Mouse (Mus musculus): ENCODE measurements at regions not wholly inside any gene's neighbourhood (a gene's known extent, or its start where the extent isn't known, plus 50 kb on each side); places are given as distances from the start of the nearest gene placed in this dataset.
"Not testable (repeated sequence)": the region's sequence is repeated elsewhere in the genome, so short reads cannot be mapped to it uniquely, and the experiment has no call there.

DNA sequence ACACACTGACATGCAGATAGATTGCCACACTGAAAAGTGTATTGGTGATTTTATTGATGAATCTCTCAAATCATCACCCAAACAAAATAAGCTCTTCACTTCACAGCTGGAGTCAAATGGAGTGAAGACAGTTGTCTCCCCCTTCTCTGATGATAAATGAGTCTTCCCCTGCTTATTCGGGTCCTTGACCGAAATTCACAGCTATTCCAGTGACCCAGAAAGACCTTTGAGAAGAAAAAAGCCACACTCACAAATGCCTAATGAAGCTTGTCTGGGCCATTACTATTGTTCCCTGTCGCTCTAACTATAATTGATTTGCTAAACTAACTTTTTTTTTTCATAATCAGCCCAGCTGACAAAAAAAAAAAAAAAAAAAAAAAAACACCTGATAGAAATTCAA is 154.8 kb downstream of the Mat2b start:
- Histone ChIP-seq H3K4me3 (ENCODE audit: low read depth, low read length) (no peak overlapping the region), H3K27me3 (ENCODE audit: control insufficient read depth, insufficient read depth, low read length) (no peaks in the 10 kb centered on the region), H3K9ac (ENCODE audit: low read length) (no peak overlapping the region), H3K36me3 (ENCODE audit: control insufficient read depth, insufficient read depth, low read length) (no peaks in the 10 kb centered on the region), H3K9me3 (ENCODE audit: control insufficient read depth, low read length) (no peaks in the 10 kb centered on the region), H3K27ac (ENCODE audit: low read depth, low read length) (no peak overlapping the region), H3K4me1 (ENCODE audit: control insufficient read depth, insufficient read depth, low read length) (peaks cover 2% of the 10 kb centered on the region; the same call in 1 of the 2 replicates), H3K4me2 (no peak overlapping the region)
- 18% methylated on average over 3 of the region's 3 CpGs for WGBS
- ATAC-seq (ENCODE audit: low FRiP score): no peak
- no peak for DNase-seq (ENCODE audit: low spot score, missing footprints)

GRCm38 (mm10) chr11:40539776-40540175 is 155.2 kb downstream of the Mat2b start:
- WGBS: 55% methylated on average over 11 of the region's 11 CpGs
- no peak for DNase-seq (ENCODE audit: low spot score, missing footprints)
- peak; percentile 50; the same call in 1 of the 2 replicates for ATAC-seq (ENCODE audit: low FRiP score)

DNA sequence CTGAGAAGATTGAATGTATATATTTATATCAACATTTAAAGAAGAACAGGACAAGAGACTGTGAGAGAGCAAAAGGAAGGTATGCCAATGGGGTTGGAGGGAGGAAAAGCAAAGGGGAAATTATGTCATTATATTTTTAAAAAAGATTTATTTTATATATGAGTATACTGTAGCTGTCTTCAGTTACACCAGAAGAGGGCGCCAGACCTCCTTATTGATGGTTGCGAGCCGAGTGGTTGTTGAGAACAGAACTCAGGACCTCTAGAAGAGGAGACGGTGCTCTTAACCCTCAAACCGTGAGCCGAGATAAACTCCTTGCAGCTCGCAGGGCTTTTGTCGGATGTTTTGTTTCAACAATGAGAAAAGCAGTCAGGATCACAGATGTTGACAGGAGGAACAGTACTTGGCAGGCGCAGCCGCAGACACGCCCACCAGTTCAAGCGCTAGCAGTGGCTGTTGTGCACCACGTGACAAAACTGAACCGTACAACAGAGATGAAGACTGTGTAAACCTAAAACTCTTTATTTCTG is 158.7 kb downstream of the Mat2b start:
- Histone ChIP-seq H3K4me1 (ENCODE audit: control insufficient read depth, insufficient read depth, low read length) (peaks cover 2% of the 10 kb centered on the region; the same call in 1 of the 2 replicates), H3K27me3 (ENCODE audit: control insufficient read depth, insufficient read depth, low read length) (no peaks in the 10 kb centered on the region), H3K4me3 (ENCODE audit: low read depth, low read length) (no peak overlapping the region), H3K27ac (ENCODE audit: low read depth, low read length) (no peak overlapping the region), H3K9ac (ENCODE audit: low read length) (no peak overlapping the region), H3K9me3 (ENCODE audit: control insufficient read depth, low read length) (no peaks in the 10 kb centered on the region), H3K36me3 (ENCODE audit: control insufficient read depth, insufficient read depth, low read length) (no peaks in the 10 kb centered on the region), H3K4me2 (no peak overlapping the region)
- no peak for DNase-seq (ENCODE audit: low spot score, missing footprints)
- 86% methylated on average over 14 of the region's 14 CpGs for WGBS
- no peak for ATAC-seq (ENCODE audit: low FRiP score)

More at GRCm38 (mm10) chr11:40539776-40540175, 155.2 kb downstream of the Mat2b start:
- Histone ChIP-seq H3K4me3 (ENCODE audit: low read depth, low read length) (no peak overlapping the region), H3K36me3 (ENCODE audit: control insufficient read depth, insufficient read depth, low read length) (no peaks in the 10 kb centered on the region), H3K9me3 (ENCODE audit: control insufficient read depth, low read length) (no peaks in the 10 kb centered on the region), H3K4me2 (no peak overlapping the region), H3K4me1 (ENCODE audit: control insufficient read depth, insufficient read depth, low read length) (peaks cover 2% of the 10 kb centered on the region; the same call in 1 of the 2 replicates), H3K27ac (ENCODE audit: low read depth, low read length) (no peak overlapping the region), H3K9ac (ENCODE audit: low read length) (no peak overlapping the region), H3K27me3 (ENCODE audit: control insufficient read depth, insufficient read depth, low read length) (no peaks in the 10 kb centered on the region)

GRCm38 (mm10) chr11:40510325-40511239 is 184.4 kb downstream of the Mat2b start:
- Histone ChIP-seq H3K4me3 (ENCODE audit: low read depth, low read length) (no peak overlapping the region), H3K9ac (ENCODE audit: low read length) (no peak overlapping the region), H3K4me2 (no peak overlapping the region), H3K4me1 (ENCODE audit: control insufficient read depth, insufficient read depth, low read length) (0 out of 2 replicates have a peak, but pooled peaks cover 2% of the 10 kb centered on the region), H3K27ac (ENCODE audit: low read depth, low read length) (no peak overlapping the region), H3K36me3 (ENCODE audit: control insufficient read depth, insufficient read depth, low read length) (no peaks in the 10 kb centered on the region), H3K27me3 (ENCODE audit: control insufficient read depth, insufficient read depth, low read length) (no peaks in the 10 kb centered on the region), H3K9me3 (ENCODE audit: control insufficient read depth, low read length) (no peaks in the 10 kb centered on the region)
- ATAC-seq (ENCODE audit: low FRiP score): peak; percentile 95
- 72% methylated on average over 10 of the region's 10 CpGs for WGBS
- DNase-seq (ENCODE audit: low spot score, missing footprints): peak; percentile 84

DNA sequence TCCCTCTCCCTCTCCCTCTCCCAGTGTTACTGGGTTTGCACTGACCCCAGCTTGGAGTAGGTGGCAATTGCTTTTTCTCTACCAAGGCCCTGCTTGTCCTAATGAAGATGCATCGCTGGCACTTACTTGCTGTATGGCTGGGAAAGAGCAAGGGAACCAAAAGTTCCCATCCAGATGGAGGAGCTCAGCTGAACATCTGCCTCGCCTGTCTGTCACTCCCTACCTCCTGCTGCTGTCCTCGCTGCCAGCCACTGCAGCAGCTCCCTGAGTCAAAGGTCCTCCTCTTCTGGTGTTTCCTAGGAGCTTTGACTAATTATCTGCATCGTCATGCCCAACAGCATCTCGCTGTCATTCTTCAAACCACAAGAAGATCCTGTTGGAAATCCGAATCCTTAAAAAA is 203.4 kb downstream of the Mat2b start:
- no peak overlapping the region for H3K27ac ChIP-seq (ENCODE audit: low read depth, low read length)
- H3K4me2 ChIP-seq: no peak overlapping the region
- H3K4me3 ChIP-seq (ENCODE audit: low read depth, low read length): no peak overlapping the region
- no peak for ATAC-seq (ENCODE audit: low FRiP score)
- no peaks in the 10 kb centered on the region for H3K9me3 ChIP-seq (ENCODE audit: control insufficient read depth, low read length)
- 40% methylated on average over 6 of the region's 6 CpGs for WGBS
- no peaks in the 10 kb centered on the region for H3K27me3 ChIP-seq (ENCODE audit: control insufficient read depth, insufficient read depth, low read length)
- no peaks in the 10 kb centered on the region for H3K36me3 ChIP-seq (ENCODE audit: control insufficient read depth, insufficient read depth, low read length)
- H3K9ac ChIP-seq (ENCODE audit: low read length): no peak overlapping the region
- no peaks in the 10 kb centered on the region for H3K4me1 ChIP-seq (ENCODE audit: control insufficient read depth, insufficient read depth, low read length)
- DNase-seq (ENCODE audit: low spot score, missing footprints): no peak

- not testable (repeated sequence) for H3K27ac ChIP-seq (ENCODE audit: low read depth, low read length); H3K27me3 ChIP-seq (ENCODE audit: control insufficient read depth, insufficient read depth, low read length); H3K36me3 ChIP-seq (ENCODE audit: control insufficient read depth, insufficient read depth, low read length); H3K4me1 ChIP-seq (ENCODE audit: control insufficient read depth, insufficient read depth, low read length); H3K4me3 ChIP-seq (ENCODE audit: low read depth, low read length); H3K9ac ChIP-seq (ENCODE audit: low read length); ATAC-seq (ENCODE audit: low FRiP score); H3K4me2 ChIP-seq; DNase-seq (ENCODE audit: low spot score, missing footprints); H3K9me3 ChIP-seq (ENCODE audit: control insufficient read depth, low read length)
- 15% methylated on average over 6 of the region's 6 CpGs for whole genome bisulfite sequencing
These were observed 216.8 kb downstream of the Mat2b start for GRCm38 (mm10) chr11:40478171-40478570.

GRCm38 (mm10) chr11:40477294-40477693 is 217.7 kb downstream of the Mat2b start:
- ATAC-seq (ENCODE audit: low FRiP score): no peak
- Histone ChIP-seq H3K27me3 (ENCODE audit: control insufficient read depth, insufficient read depth, low read length) (no peaks in the 10 kb centered on the region), H3K4me3 (ENCODE audit: low read depth, low read length) (no peak overlapping the region), H3K4me1 (ENCODE audit: control insufficient read depth, insufficient read depth, low read length) (no peaks in the 10 kb centered on the region), H3K9ac (ENCODE audit: low read length) (no peak overlapping the region), H3K36me3 (ENCODE audit: control insufficient read depth, insufficient read depth, low read length) (no peaks in the 10 kb centered on the region), H3K27ac (ENCODE audit: low read depth, low read length) (no peak overlapping the region), H3K9me3 (ENCODE audit: control insufficient read depth, low read length) (no peaks in the 10 kb centered on the region), H3K4me2 (no peak overlapping the region)
- peak; percentile 76 for DNase-seq (ENCODE audit: low spot score, missing footprints)
- 22% methylated on average over 7 of the region's 7 CpGs for WGBS

GRCm38 (mm10) chr11:40469080-40469705 is 225.8 kb downstream of the Mat2b start:
- Histone ChIP-seq H3K9ac (ENCODE audit: low read length) (no peak overlapping the region), H3K9me3 (ENCODE audit: control insufficient read depth, low read length) (no peaks in the 10 kb centered on the region), H3K27me3 (ENCODE audit: control insufficient read depth, insufficient read depth, low read length) (no peaks in the 10 kb centered on the region), H3K36me3 (ENCODE audit: control insufficient read depth, insufficient read depth, low read length) (no peaks in the 10 kb centered on the region), H3K4me3 (ENCODE audit: low read depth, low read length) (no peak overlapping the region), H3K27ac (ENCODE audit: low read depth, low read length) (no peak overlapping the region), H3K4me2 (no peak overlapping the region), H3K4me1 (ENCODE audit: control insufficient read depth, insufficient read depth, low read length) (no peaks in the 10 kb centered on the region)
- WGBS: 18% methylated on average over 6 of the region's 6 CpGs
- peak; percentile 87 for ATAC-seq (ENCODE audit: low FRiP score)
- peak; percentile 91 for DNase-seq (ENCODE audit: low spot score, missing footprints)

DNA sequence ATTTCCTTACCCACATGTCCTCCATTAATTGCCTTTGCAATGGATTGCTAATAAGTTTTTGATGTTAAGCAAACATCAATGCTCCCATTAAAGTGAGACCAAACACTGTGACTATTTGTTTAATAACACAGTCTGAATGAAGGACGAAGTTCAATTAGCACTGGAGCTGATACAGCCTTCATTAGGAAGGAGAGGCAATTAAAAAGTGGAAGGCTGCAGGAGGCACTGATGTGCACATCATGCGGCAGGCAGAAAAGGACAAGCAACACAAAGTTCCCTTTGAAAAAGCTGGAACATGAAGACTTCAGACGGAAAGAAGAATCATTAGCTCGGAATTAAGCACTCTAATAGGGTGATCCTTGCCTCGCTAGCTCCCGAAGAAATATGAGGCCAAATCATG is 238.4 kb downstream of the Mat2b start:
- H3K36me3 ChIP-seq (ENCODE audit: control insufficient read depth, insufficient read depth, low read length): no peaks in the 10 kb centered on the region
- H3K4me2 ChIP-seq: no peak overlapping the region
- DNase-seq (ENCODE audit: low spot score, missing footprints) (no peak), ATAC-seq (ENCODE audit: low FRiP score) (peak; percentile 62; the same call in 1 of the 2 replicates)
- H3K4me3 ChIP-seq (ENCODE audit: low read depth, low read length): no peak overlapping the region
- WGBS: 77% methylated on average over 6 of the region's 6 CpGs
- H3K9me3 ChIP-seq (ENCODE audit: control insufficient read depth, low read length): no peaks in the 10 kb centered on the region
- no peaks in the 10 kb centered on the region for H3K4me1 ChIP-seq (ENCODE audit: control insufficient read depth, insufficient read depth, low read length)
- H3K27me3 ChIP-seq (ENCODE audit: control insufficient read depth, insufficient read depth, low read length): no peaks in the 10 kb centered on the region
- H3K9ac ChIP-seq (ENCODE audit: low read length): no peak overlapping the region
- no peak overlapping the region for H3K27ac ChIP-seq (ENCODE audit: low read depth, low read length)

All from midbrain, embryonic 11.5 days (tissue).